Mouse (Mus musculus) brain, embryonic 14.5 days (tissue): Measurements from ENCODE around the gene Fam213a. TPM values are rescaled to one million over a fixed set of nuclear protein-coding genes. Genes with fewer than 3 reads are reported as not detected.

Source experiments
- DNase-seq: peaks from one replicate; pipeline ENCODE4 v3.0.0-alpha.2; 2011; ENCODE audit warnings: low read depth
- CTCF ChIP-seq: fragments of 200-500 bp; IDR thresholded peaks from 2 replicates; pipeline ENCODE4 v1.5.1; 2012; ENCODE audit warnings: inconsistent platforms, mild to moderate bottlenecking, moderate library complexity, borderline replicate concordance; ENCODE audit not compliant: insufficient read depth, insufficient read length; ENCODE audit errors: extremely low read depth
- POLR2A ChIP-seq: fragments of 200-500 bp; IDR thresholded peaks from 2 replicates; pipeline ENCODE4 v1.6.1; 2012; ENCODE audit warnings: mild to moderate bottlenecking, inconsistent platforms, borderline replicate concordance; ENCODE audit not compliant: poor library complexity, insufficient read depth, insufficient read length, severe bottlenecking; ENCODE audit errors: extremely low read depth
- polyA plus RNA-seq: library from polyadenylated mRNA; depleted of rRNA; stranded (reverse); fragments of >200 nt; gene quantifications from 2 replicates; pipeline ENCODE4 v1.2.3, GENCODE M21; 2012

Gene Fam213a
- polyA plus RNA-seq, 1 experiment, result 43.9 TPM

DNA sequence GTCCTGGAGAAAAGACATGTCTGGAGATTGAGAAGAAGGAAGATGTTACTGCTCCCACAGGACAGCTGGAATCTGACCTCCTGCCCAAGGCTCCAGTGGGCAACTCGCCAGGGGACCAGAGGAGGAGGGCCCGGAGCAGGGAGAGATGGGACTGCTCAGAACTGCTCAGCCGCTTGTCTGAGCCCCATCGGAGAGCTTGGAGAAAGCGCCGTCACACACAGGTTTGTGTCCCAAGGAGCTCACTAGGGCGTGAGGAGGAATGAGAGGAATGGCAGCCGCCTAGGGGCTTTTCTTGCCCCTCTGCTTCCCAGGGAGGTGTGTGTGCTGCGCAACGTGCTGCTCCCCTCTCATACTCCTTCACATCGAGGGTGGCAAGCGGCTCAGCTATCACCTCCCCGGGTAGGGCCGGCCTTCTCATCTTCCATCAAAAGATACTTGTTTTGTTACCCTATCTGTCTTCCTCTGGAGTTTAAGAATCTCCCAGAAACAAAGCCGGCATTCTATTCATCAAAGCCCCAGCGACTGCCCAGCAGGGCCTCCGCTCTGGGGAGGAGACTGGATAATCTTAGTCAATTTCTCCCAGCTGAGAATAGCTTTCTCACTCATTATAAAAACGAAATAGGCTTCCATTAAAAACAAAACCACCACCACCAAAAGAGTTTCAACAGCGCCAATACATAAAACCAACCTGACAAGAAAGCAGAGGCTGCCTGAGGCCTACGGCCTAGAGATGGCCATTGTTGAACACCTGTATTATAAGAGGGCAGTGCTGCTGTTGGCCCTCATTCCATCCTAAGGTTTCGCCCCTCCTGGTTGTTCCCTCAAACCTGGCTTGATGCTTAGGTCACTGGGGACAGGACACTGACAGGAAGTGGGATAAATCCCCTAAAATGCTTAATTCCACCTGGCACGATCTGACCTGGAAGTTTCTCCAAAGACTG is 9.1 kb downstream of the Fam213a start:
- DNase-seq, result peak; percentile 33
- no peak for TF ChIP-seq CTCF
- TF ChIP-seq POLR2A, result no peak

DNA sequence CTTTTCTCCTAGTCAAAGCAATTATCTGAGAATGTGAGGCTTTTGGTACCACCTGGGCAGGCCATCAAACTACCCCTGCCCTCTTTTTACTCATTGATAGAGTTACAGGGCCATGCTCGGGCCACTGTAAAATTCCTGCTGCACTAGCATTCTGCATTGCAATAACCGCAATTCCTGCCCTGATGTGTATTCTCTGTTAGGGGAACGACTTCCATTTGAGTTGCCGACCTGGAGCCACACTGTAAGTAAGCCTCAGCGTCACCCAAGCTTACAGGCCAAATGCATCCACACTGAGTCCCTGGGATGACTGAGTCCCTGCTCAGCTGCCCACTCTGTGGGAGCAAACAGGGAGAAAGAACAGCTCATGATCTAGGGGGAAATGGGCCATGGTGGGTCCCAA is 12.0 kb downstream of the Fam213a start:
- DNase-seq, result no peak
- no peak for TF ChIP-seq POLR2A
- TF ChIP-seq CTCF, result no peak

DNA sequence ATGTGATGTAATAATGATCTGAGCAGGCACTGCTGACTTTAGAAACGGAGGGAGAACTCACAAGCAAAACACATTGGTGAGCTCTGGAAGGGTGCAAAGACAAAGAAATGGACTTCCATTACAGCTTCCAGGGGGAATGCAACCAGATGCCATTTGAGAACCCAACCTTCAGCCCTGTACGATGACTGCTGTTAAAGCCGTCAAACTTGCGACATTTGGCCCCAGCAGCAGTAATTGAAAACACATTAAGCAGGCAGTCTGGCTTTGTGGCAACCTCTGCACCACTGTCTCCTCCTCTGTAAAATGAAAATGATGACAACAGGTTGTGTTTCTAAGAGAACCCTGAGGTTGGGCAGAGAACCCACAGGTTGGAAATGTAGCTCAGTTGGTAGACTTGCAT is 12.8 kb downstream of the Fam213a start:
- TF ChIP-seq POLR2A (no peak), CTCF (no peak)
- no peak for DNase-seq

GRCm38 (mm10) chr14:40999904-41000645 is 13.5 kb downstream of the Fam213a start:
- DNase-seq, result no peak
- no peak for TF ChIP-seq CTCF
- TF ChIP-seq POLR2A, result no peak

DNA sequence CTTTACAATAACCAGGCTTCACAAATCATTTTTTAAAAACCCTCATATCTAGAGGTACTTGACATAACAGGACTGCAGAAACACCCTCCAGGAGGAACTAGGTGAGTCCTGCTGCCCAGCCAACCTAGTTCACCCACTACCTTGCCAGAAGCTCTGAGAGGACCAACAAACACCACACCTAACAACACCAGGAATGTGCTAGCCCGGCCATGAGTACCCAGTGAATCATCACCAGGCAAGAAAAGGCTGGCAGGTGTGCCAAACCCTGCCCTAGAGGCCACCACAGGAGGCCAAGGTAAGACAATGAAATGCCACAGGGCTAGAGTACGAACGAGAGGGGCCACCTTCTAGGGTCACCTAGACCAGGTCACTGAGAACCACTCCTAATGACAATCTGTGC is 17.4 kb downstream of the Fam213a start:
- DNase-seq, result no peak
- TF ChIP-seq POLR2A (no peak), CTCF (no peak)

DNA sequence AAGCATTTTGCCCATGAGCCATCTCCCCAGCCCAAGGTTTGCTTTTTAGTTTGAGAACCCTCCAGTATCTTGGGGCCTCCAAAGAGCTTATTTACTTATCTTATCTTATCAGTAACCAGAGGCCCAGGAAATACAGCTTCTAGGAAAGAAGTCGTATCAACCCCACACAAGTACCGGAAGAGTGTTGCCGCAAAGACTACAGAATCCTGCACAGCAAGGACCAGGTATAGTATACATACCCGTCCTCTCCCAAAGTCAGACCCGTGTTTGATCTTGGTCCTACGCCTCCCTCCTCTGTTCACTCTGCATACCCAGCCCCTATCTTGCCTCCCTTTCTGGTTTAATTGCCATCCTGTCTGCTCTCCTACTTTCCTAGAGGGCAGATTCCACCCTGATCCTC is 21.1 kb downstream of the Fam213a start:
- DNase-seq, result no peak
- TF ChIP-seq POLR2A (no peak), CTCF (no peak)

- no peak for DNase-seq
- TF ChIP-seq CTCF, result no peak
Measured at GRCm38 (mm10) chr14:40988780-40989179, 24.8 kb downstream of the Fam213a start.

DNA sequence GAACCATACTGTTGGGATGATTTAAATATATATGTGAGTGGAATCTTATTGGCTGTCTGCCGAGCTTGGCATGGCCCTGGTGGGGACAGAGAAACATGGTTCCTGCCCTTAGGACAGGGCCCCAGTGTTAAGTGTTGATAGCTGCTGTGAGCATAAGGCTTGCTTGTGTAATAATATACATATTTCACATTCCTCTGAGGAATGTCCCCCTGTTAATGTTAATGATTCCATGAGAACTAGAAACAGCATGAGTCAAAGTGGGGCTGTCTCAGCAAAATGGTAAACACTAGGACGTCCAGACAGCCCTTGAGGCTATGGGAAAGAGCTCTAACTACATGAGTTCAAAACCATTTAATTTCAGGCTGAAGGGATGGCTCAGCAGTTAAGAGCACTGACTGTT is 26.4 kb downstream of the Fam213a start:
- no peak for DNase-seq
- TF ChIP-seq POLR2A (no peak), CTCF (no peak)

- DNase-seq, result no peak
- TF ChIP-seq CTCF, result no peak
Measured at GRCm38 (mm10) chr14:40985635-40986034, 28.0 kb downstream of the Fam213a start.

DNA sequence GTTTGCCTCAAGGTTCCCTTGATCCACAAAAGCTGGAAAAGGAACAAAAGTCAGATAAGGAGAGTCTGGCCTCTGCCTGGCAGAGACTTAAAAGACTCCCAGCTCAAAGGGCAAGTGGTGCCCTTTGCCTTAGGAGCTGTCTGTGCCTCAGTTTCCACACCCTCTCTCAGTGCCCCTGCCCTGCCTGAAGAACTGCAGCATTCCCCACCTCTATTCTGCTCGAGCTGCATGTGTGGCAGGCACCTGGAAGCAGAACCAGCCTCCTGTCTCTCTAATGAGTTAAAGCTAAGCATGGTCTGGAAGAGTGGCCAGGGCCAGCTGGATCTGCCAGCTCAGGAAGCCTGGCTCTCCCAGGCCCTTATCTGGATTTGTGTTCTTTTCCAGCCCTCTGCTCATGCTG is 33.9 kb downstream of the Fam213a start:
- TF ChIP-seq CTCF, result no peak
- TF ChIP-seq POLR2A, result no peak

DNA sequence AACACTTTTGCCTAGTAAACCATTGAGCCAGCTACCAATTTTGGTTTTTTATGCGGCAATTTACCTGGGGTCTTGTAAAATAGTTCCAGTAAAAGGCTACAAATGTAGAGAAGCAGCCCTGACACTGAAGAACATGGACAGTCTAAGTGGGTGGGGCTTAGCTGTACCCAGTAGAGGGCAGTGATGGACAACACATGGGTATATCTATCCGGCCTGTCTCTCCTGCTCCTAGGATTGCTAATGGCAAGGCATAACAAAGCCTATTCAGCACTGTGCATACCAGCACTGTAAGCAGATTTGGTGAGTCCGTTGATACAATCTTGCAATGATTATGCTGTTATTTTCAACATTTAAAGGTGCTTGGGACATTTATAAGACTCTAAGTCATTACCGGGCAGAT is 34.6 kb downstream of the Fam213a start:
- no peak for TF ChIP-seq POLR2A
- peak; percentile 53; the same call in 1 of the 2 replicates for TF ChIP-seq CTCF

More for the DNA sequence above, 33.9 kb downstream of the Fam213a start:
- no peak for DNase-seq

DNA sequence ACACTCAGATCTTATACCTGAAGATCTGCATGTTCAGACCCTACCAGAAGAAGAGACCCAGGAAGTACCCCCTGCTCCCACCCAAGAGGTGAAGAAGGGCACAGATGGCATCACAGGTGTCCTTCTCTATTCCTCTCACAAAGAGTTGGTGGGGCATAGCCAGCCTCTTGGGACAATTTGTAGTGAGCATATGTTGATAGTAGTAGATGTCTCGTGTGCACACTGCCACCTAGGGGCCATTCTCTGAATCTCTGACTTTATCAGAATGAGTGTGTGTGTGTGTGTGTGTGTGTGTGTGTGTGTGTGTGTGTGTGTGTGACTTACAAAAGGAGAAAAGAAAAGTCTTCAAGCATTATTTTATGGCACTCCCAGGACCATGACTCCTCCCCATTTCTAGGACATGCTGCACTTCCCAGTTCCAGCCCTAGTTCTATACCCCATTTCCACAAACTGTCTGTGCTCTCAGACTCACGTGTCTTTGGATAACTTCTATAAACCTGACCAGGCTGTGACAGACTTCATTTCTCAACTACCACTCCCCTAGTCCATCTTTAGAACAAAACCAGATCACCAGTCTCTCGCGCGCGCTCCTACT is 38.4 kb downstream of the Fam213a start:
- peak; percentile 89 for DNase-seq
- TF ChIP-seq CTCF (peak; percentile 69; the same call in 1 of the 2 replicates), POLR2A (no peak)

More for the DNA sequence above, 34.6 kb downstream of the Fam213a start:
- DNase-seq, result peak; percentile 69

DNA sequence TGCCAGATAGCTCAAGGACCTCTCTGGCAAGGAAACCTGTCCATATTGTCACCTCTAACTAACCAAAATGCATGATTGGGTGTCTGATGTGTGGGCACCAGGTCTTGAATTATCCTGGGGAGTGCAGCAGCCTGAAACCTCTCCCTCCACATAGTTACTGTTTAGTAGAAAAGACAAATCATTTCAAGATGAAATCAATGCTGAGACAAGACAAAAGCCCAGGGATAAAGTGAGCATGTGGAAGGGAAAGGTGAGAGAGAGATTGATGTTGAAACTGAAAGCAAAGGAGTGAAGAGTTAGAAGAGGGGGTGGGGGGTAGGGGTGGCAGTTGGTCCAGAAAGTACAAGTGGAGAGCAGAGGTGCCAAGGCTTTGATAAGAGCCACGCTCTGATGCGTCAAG is 45.5 kb downstream of the Fam213a start:
- no peak for DNase-seq

More for the DNA sequence above, 45.5 kb downstream of the Fam213a start:
- no peak for TF ChIP-seq CTCF
- TF ChIP-seq POLR2A, result no peak
